Mouse (Mus musculus) granulocyte monocyte progenitor cell, adult 5-6 weeks (primary cell): ENCODE measurements around the gene Parl. TPM values are rescaled to one million over a fixed set of nuclear protein-coding genes. Genes with fewer than 3 reads are reported as not detected.

Experiments
- ATAC-seq: replicated peaks from 2 replicates; pipeline ENCODE4 v1.8.0; 2016; ENCODE audit warnings: mild to moderate bottlenecking, moderate TSS enrichment, inconsistent platforms; ENCODE audit not compliant: poor library complexity, severe bottlenecking
- total RNA-seq, 2 experiments: library from RNA; stranded (forward) in 1 of 2; stranded (reverse) in 1 of 2; fragments of 200-712, 200-1000 nt in 1 of 2; fragments of >200 nt in 1 of 2; fragmentation: Nextera tagmentation in 1 of 2; gene quantifications; 2 replicates each; pipeline ENCODE4 v1.2.3; 2014 to 2017

Parl gene
- total RNA-seq, 2 experiments from 2014 or later = 144 to 180 TPM

DNA sequence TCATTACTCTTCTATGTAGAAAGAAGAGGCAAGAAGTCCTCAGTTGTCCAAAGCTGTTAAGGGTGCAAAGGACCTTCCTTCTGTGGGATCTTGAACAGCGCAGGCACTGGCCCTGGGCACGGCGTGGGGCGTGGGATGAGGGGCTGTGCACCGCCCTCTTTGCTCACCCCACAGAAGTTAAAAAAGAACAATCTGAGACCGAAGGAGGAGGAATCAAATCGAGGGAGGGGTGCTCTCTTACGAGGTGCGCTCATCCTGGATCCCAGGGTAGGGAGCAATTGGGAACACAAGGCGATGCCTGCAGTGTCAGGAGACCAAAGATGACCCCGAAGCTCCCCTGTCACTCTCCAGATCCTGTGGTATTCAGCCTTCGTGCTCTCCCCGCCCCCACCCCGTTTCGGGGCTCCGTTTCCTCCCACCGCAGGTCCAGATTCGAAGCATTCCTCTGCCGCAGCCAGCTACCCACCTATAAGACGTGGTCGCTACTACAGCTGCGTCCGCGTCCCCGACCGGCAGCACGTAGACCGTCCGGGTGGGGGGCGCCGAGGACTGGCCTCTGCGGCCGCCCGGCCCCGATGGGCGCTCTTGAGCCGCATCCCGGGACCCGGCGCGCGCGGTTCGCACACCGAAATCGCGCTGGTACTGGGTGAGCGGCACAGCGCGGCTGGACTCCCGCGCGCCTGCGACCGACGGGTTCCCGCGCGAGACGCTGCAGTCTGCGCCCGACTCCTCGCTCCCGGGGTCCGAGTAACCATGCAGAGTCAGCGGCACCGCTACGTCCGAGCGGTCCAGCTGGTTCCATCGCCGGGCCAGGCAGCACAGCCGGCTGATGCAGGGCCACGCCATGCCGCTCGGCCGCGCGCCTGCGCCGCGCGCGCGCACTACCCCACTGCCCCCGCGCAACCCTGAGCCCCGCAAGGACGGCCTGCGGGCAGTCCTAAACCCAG, 61.4 kb downstream of the Parl start, which contains the start of gene Map6d1:
Gene Map6d1 (minus strand): TSS at position 891 of the 947 bp plus-strand sequence.
- ATAC-seq = peak; percentile 65

DNA sequence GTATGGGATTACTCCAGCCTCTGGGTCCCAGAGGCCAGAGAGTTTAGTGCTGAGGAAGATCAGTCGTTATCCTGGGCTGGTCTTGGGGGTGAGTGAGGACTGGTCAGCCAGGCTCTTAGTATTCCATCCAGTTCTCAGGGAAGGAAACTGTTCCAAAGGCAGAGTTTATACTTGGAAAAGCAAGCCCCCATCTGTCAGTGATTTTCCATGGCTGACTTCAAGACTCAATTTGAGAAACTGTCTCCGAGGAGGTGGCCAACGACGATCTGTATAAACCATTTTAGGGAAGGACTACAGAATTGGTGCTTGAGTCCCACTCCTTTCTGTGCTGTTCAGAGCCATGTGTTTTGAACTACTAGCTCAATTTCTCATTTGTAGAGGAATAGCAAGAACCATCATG, 63.5 kb downstream of the Parl start:
- no peak for ATAC-seq

GRCm38 (mm10) chr16:20237426-20237825, 64.8 kb downstream of the Parl start:
- ATAC-seq = no peak

GRCm38 (mm10) chr16:20234406-20234805, 67.8 kb downstream of the Parl start:
- ATAC-seq = no peak

Other genes with a start within 250 kb of the Parl start
- 34.3 and 52.0 TPM in 2 replicates for gene Klhl24, start 204.8 kb downstream of the Parl start, total RNA-seq (2014; fragmentation: Nextera tagmentation)
- gene Klhl24, start 204.8 kb downstream of the Parl start, total RNA-seq (2017) = 56.1 and 80.7 TPM in 2 replicates
- gene Yeats2, start 161.3 kb downstream of the Parl start, total RNA-seq (2014; fragmentation: Nextera tagmentation) = 47.2 and 65.0 TPM in 2 replicates
- gene Yeats2, start 161.3 kb downstream of the Parl start, total RNA-seq (2017) = 25.9 and 30.5 TPM in 2 replicates
- gene Map6d1, start 61.0 kb downstream of the Parl start, total RNA-seq (2014; fragmentation: Nextera tagmentation) = not detected in 2 replicates
- not detected in 2 replicates for gene Map6d1, start 61.0 kb downstream of the Parl start, total RNA-seq (2017)
- 2.2 TPM in 1 of 2 replicates, not detected in the other for gene Cyp2ab1, start 23.0 kb upstream of the Parl start, total RNA-seq (2014; fragmentation: Nextera tagmentation)
- 0.26 TPM in 1 of 2 replicates, not detected in the other for gene Cyp2ab1, start 23.0 kb upstream of the Parl start, total RNA-seq (2017)
- 16.4 and 26.3 TPM in 2 replicates for gene Abcc5, start 124.0 kb upstream of the Parl start, total RNA-seq (2014; fragmentation: Nextera tagmentation)
- gene Abcc5, start 124.0 kb upstream of the Parl start, total RNA-seq (2017) = 10.7 and 17.9 TPM in 2 replicates
- 61.7 and 84.4 TPM in 2 replicates for gene Eif2b5, start 196.4 kb upstream of the Parl start, total RNA-seq (2014; fragmentation: Nextera tagmentation)
- 87.0 and 90.0 TPM in 2 replicates for gene Eif2b5, start 196.4 kb upstream of the Parl start, total RNA-seq (2017)
- gene Dvl3, start 214.6 kb upstream of the Parl start, total RNA-seq (2014; fragmentation: Nextera tagmentation) = 26.4 and 30.7 TPM in 2 replicates
- gene Dvl3, start 214.6 kb upstream of the Parl start, total RNA-seq (2017) = 2.0 and 2.3 TPM in 2 replicates
- 206 and 247 TPM in 2 replicates for gene Ap2m1, start 233.1 kb upstream of the Parl start, total RNA-seq (2014; fragmentation: Nextera tagmentation)
- gene Ap2m1, start 233.1 kb upstream of the Parl start, total RNA-seq (2017) = 175 and 225 TPM in 2 replicates
- gene Abcf3, start 246.2 kb upstream of the Parl start, total RNA-seq (2014; fragmentation: Nextera tagmentation) = 33.0 and 42.3 TPM in 2 replicates
- 55.1 and 96.9 TPM in 2 replicates for gene Abcf3, start 246.2 kb upstream of the Parl start, total RNA-seq (2017)